Mouse (Mus musculus) C2C12 (cell line): ENCODE measurements around the gene Cdh22.

Experiments used
- CEBPB ChIP-seq: IDR thresholded peaks from one replicate; pipeline ENCODE4 v1.6.1; 2011; ENCODE audit warnings: low read depth, mild to moderate bottlenecking, control low read depth, moderate library complexity
- CTCF ChIP-seq: IDR thresholded peaks from one replicate; pipeline ENCODE4 v1.5.1; 2011; ENCODE audit not compliant: control insufficient read depth, insufficient read depth, insufficient read length
- FOSL1 ChIP-seq: IDR thresholded peaks from one replicate; pipeline ENCODE4 v1.8.0; 2011; ENCODE audit warnings: mild to moderate bottlenecking, low read length; ENCODE audit not compliant: poor library complexity, insufficient read depth, severe bottlenecking
- MAX ChIP-seq: IDR thresholded peaks from one replicate; pipeline ENCODE4 v1.6.1; 2011; ENCODE audit warnings: mild to moderate bottlenecking, control low read depth
- MYOD1 ChIP-seq: IDR thresholded peaks from one replicate; pipeline ENCODE4 v1.6.1; 2011; ENCODE audit warnings: low read depth; ENCODE audit not compliant: control insufficient read depth, insufficient read length
- MYOG ChIP-seq: IDR thresholded peaks from one replicate; pipeline ENCODE4 v1.6.1; 2011; ENCODE audit not compliant: control insufficient read depth, insufficient read length; ENCODE audit errors: extremely low read depth
- USF1 ChIP-seq: IDR thresholded peaks from one replicate; pipeline ENCODE4 v1.6.1; 2011; ENCODE audit warnings: low read depth, mild to moderate bottlenecking, control low read depth, moderate library complexity

GRCm38 (mm10) chr2:165250903-165251302 is 16.2 kb upstream of the Cdh22 start:
- TF ChIP-seq CTCF (no peak), USF1 (no peak), CEBPB (no peak), MYOD1 (no peak), MAX (no peak), MYOG (no peak), FOSL1 (no peak)
